Mouse (Mus musculus): ENCODE data around the gene Cyp2s1.
"Not testable (repeated sequence)": the region's sequence is repeated elsewhere in the genome, so short reads cannot be mapped to it uniquely, and the experiment has no call there.

Gene Cyp2s1

GRCm38 (mm10) chr7:25805631-25806343 is 10.9 kb downstream of the Cyp2s1 start:
- peak; percentile 82 for DNase-seq

GRCm38 (mm10) chr7:25804792-25805191 is 11.9 kb downstream of the Cyp2s1 start:
- DNase-seq: no peak

- DNase-seq: no peak
These were observed 13.3 kb downstream of the Cyp2s1 start for GRCm38 (mm10) chr7:25803460-25803859.

- DNase-seq: peak; percentile 52
These were observed 14.2 kb downstream of the Cyp2s1 start for GRCm38 (mm10) chr7:25802241-25803125.

GRCm38 (mm10) chr7:25801031-25801430 is 15.7 kb downstream of the Cyp2s1 start:
- no peak for DNase-seq

- DNase-seq: no peak
These were observed 17.3 kb downstream of the Cyp2s1 start for GRCm38 (mm10) chr7:25799369-25799768.

GRCm38 (mm10) chr7:25798540-25798939 is 18.2 kb downstream of the Cyp2s1 start:
- DNase-seq: no peak

- no peak for DNase-seq
These were observed 21.9 kb downstream of the Cyp2s1 start for GRCm38 (mm10) chr7:25794775-25795174.

- DNase-seq: peak; percentile 62
These were observed 23.0 kb downstream of the Cyp2s1 start for GRCm38 (mm10) chr7:25793679-25794078.

GRCm38 (mm10) chr7:25792966-25793365 is 23.7 kb downstream of the Cyp2s1 start:
- not testable (repeated sequence) for DNase-seq

GRCm38 (mm10) chr7:25790615-25791014 is 26.1 kb downstream of the Cyp2s1 start:
- DNase-seq: no peak

- DNase-seq: no peak
These were observed 27.6 kb downstream of the Cyp2s1 start for GRCm38 (mm10) chr7:25789129-25789440.

GRCm38 (mm10) chr7:25788220-25789128 is 28.2 kb downstream of the Cyp2s1 start, which contains the start of gene Axl:
Gene Axl (minus strand): TSS chr7:25788705.
- DNase-seq: peak; percentile 46

- no peak for DNase-seq
These were observed 29.1 kb downstream of the Cyp2s1 start for GRCm38 (mm10) chr7:25787456-25788219.

- DNase-seq: no peak
These were observed 29.7 kb downstream of the Cyp2s1 start for GRCm38 (mm10) chr7:25786974-25787373.

- DNase-seq: no peak
These were observed 31.0 kb downstream of the Cyp2s1 start for GRCm38 (mm10) chr7:25785752-25786151.

GRCm38 (mm10) chr7:25784808-25785207 is 31.9 kb downstream of the Cyp2s1 start:
- DNase-seq: no peak

GRCm38 (mm10) chr7:25783746-25784145 is 33.0 kb downstream of the Cyp2s1 start:
- DNase-seq: no peak

- DNase-seq: no peak
These were observed 34.0 kb downstream of the Cyp2s1 start for GRCm38 (mm10) chr7:25782744-25783143.

GRCm38 (mm10) chr7:25781937-25782610 is 34.6 kb downstream of the Cyp2s1 start:
- no peak for DNase-seq

- peak; percentile 23 for DNase-seq
These were observed 35.3 kb downstream of the Cyp2s1 start for GRCm38 (mm10) chr7:25781321-25781936.
